In genomic region chr8:107827500-107828125, GRCm38 (mm10) we compare ENCODE assay signal across 18 mouse cellular contexts.
DNase-seq lines count a peak whose midpoint lies in the region; ATAC-seq and TF ChIP-seq lines count a peak whose summit lies in the region.
"Had no signal": no experiment of that assay in that cellular context is flagged by ENCODE, and none has a peak within 500 bp of the region (broad histone marks: within the 10 kb centered on the region; RNA-seq: fewer than 3 reads in every experiment).

No protein-coding gene starts in this region.

- H3K36me3 ChIP-seq in thymus, adult 2 months (ENCODE audit: control insufficient read depth, insufficient read depth, low read length): no peaks in the 10 kb centered on the region
- H3K36me3 ChIP-seq in limb, embryonic 10.5 days: no peaks in the 10 kb centered on the region
- no peaks in the 10 kb centered on the region for H3K36me3 ChIP-seq in kidney, adult 2 months (ENCODE audit: control insufficient read depth, insufficient read depth, low read length)
- H3K36me3 ChIP-seq: forebrain, embryonic 15.5 days; heart, embryonic 12.5 days; kidney, embryonic 15.5 days; liver, embryonic 12.5 days; lung, embryonic 15.5 days had no signal

- H3K27ac ChIP-seq in thymus, adult 2 months (ENCODE audit: control insufficient read depth, insufficient read depth, low read length): no peak overlapping the region; the same call in 1 of the 2 replicates
- H3K27ac ChIP-seq in limb, embryonic 10.5 days: peak overlapping the region; percentile 89
- no peak overlapping the region for H3K27ac ChIP-seq in kidney, adult 2 months (ENCODE audit: insufficient read depth, low read depth, low read length)
- H3K27ac ChIP-seq: forebrain, embryonic 15.5 days; kidney, embryonic 15.5 days; layer of hippocampus, adult 2 months; liver, embryonic 12.5 days; lung, embryonic 15.5 days; stomach, postnatal 0 days had no signal

- no peak for TF ChIP-seq CTCF in thymus, adult 2 months (IDR thresholded peaks at IDR 0.05; ENCODE audit: borderline replicate concordance, control insufficient read depth, extremely low read depth, insufficient read depth, low read length, poor library complexity)
- no peak for TF ChIP-seq CTCF in kidney, adult 2 months (conservative IDR thresholded peaks at IDR 0.05; ENCODE audit: insufficient read depth, insufficient read length, low read depth, low read length)

- intact Hi-C loops in heart, postnatal 14 days (cut with DNase I): no loop called here

- ATAC-seq in CD4-positive, CD25-positive, alpha-beta regulatory T cell, adult 4 months: no peak
- ATAC-seq: forebrain, embryonic 15.5 days; liver, embryonic 12.5 days had no signal

- peaks cover 2% of the 10 kb centered on the region; the same call in 1 of the 2 replicates for H3K4me1 ChIP-seq in thymus, adult 2 months (replicated peaks; ENCODE audit: control insufficient read depth, insufficient read depth, low read length)
- H3K4me1 ChIP-seq in limb, embryonic 10.5 days: peaks cover 54% of the 10 kb centered on the region
- H3K4me1 ChIP-seq in kidney, adult 2 months (ENCODE audit: control insufficient read depth, insufficient read depth, low read length): no peaks in the 10 kb centered on the region

- WGBS in thymus, adult 2 months: 49% methylated on average over 17 of the region's 17 CpGs
- 20% methylated on average over 17 of the region's 17 CpGs for WGBS in limb, embryonic 10.5 days
- 42% methylated on average over 17 of the region's 17 CpGs for WGBS in kidney, adult 2 months

- no peak for TF ChIP-seq POLR2A in thymus, adult 2 months (IDR thresholded peaks at IDR 0.05; ENCODE audit: control insufficient read depth, extremely low read depth, insufficient read depth, low read length, poor library complexity)
- TF ChIP-seq POLR2A in kidney, adult 2 months (IDR thresholded peaks at IDR 0.05; ENCODE audit: low read depth, low read length): no peak

- no peaks in the 10 kb centered on the region for H3K9me3 ChIP-seq in limb, embryonic 10.5 days (replicated peaks)
- H3K9me3 ChIP-seq: forebrain, embryonic 15.5 days; heart, embryonic 12.5 days; kidney, embryonic 15.5 days; liver, embryonic 12.5 days; lung, embryonic 15.5 days had no signal

- H3K4me3 ChIP-seq in thymus, adult 2 months (ENCODE audit: control insufficient read depth, insufficient read depth, low read length): no peak overlapping the region
- H3K4me3 ChIP-seq in limb, embryonic 10.5 days: peak overlapping the region; percentile 17; the same call in 1 of the 2 replicates
- H3K4me3 ChIP-seq in kidney, adult 2 months (ENCODE audit: insufficient read depth, low read depth, low read length): no peak overlapping the region
- H3K4me3 ChIP-seq: forebrain, embryonic 15.5 days; heart, embryonic 12.5 days; kidney, embryonic 15.5 days; layer of hippocampus, adult 2 months; liver, embryonic 12.5 days; lung, embryonic 15.5 days had no signal

- no peaks in the 10 kb centered on the region for H3K27me3 ChIP-seq in thymus, adult 2 months (ENCODE audit: control insufficient read depth, insufficient read depth, low read length)
- no peaks in the 10 kb centered on the region for H3K27me3 ChIP-seq in limb, embryonic 10.5 days (ENCODE audit: low read depth, poor library complexity, severe bottlenecking)
- no peaks in the 10 kb centered on the region for H3K27me3 ChIP-seq in kidney, adult 2 months (replicated peaks; ENCODE audit: control insufficient read depth, insufficient read depth, low read length)
- H3K27me3 ChIP-seq: heart, embryonic 12.5 days; lung, embryonic 15.5 days had no signal

- DNase-seq in CD4-positive, CD25-positive, alpha-beta regulatory T cell, adult 2 months (ENCODE audit: low read depth, low spot score): peak; percentile 28
- DNase-seq in thymus, postnatal 0 days (ENCODE audit: low spot score): peak; percentile 42
- no peak for DNase-seq in thymus, adult 2 months
- DNase-seq in limb, embryonic 10.5 days (ENCODE audit: low spot score): peak; percentile 88
- no peak for DNase-seq in spleen, postnatal 4 days (ENCODE audit: low spot score in 2 of 2)
- no peak for DNase-seq in heart, postnatal 14 days
- no peak for DNase-seq in kidney, adult 2 months
- DNase-seq: adrenal gland, postnatal 25 days; cerebellum, adult 9-10 months; gastrocnemius, postnatal 25 days had no signal

Comparison
In these comparisons a context has a peak if more than half of its experiments do, and no peak if none do; other contexts are left out.
1. DNase-seq: peak in CD4-positive, CD25-positive, alpha-beta regulatory T cell, adult 2 months (single experiment), thymus, postnatal 0 days (single experiment) and limb, embryonic 10.5 days (single experiment); none in thymus, adult 2 months (single experiment), spleen, postnatal 4 days (0 of 2), heart, postnatal 14 days (0 of 2) and kidney, adult 2 months (single experiment).